Mouse (Mus musculus): ENCODE data around the gene Efcc1. TPM values are rescaled to one million over a fixed set of nuclear protein-coding genes. Genes with fewer than 3 reads are reported as not detected.

Gene Efcc1
- polyA plus RNA-seq, 1 experiment = not detected

- TF ChIP-seq POLR2A (IDR thresholded peaks at IDR 0.05; ENCODE audit: insufficient read depth, low read depth, low read length) (no peak), CTCF (IDR thresholded peaks at IDR 0.05; ENCODE audit: insufficient read depth, low read depth, low read length) (no peak)
- Histone ChIP-seq H3K4me1 (ENCODE audit: control insufficient read depth, insufficient read depth, low read length) (peaks cover 11% of the 10 kb centered on the region), H3K27ac (ENCODE audit: insufficient read depth, low read depth, low read length) (no peak overlapping the region), H3K4me3 (ENCODE audit: insufficient read depth, low read depth, low read length) (no peak overlapping the region)
- WGBS = 91% methylated on average over 7 of the region's 7 CpGs
Observed at GRCm38 (mm10) chr6:87805448-87805847, 74.8 kb downstream of the Efcc1 start.

Other genes with a start within 250 kb of the Efcc1 start
- not detected in 2 replicates for gene Arhgap25, start 197.6 kb upstream of the Efcc1 start, polyA plus RNA-seq (2012; ENCODE audit: insufficient read depth, insufficient read length, low replicate concordance, missing spikeins)
- gene Prokr1, start 140.1 kb upstream of the Efcc1 start, polyA plus RNA-seq (2012; ENCODE audit: insufficient read depth, insufficient read length, low replicate concordance, missing spikeins) = not detected in 2 replicates
- gene Aplf, start 58.7 kb upstream of the Efcc1 start, polyA plus RNA-seq (2012; ENCODE audit: insufficient read depth, insufficient read length, low replicate concordance, missing spikeins) = not detected in 2 replicates
- not detected in 2 replicates for gene Gp9, start 47.2 kb downstream of the Efcc1 start, polyA plus RNA-seq (2012; ENCODE audit: insufficient read depth, insufficient read length, low replicate concordance, missing spikeins)
- gene Rab43, start 81.3 kb downstream of the Efcc1 start, polyA plus RNA-seq (2012; ENCODE audit: insufficient read depth, insufficient read length, low replicate concordance, missing spikeins) = not detected in 2 replicates
- gene Gm45140, start 104.9 kb downstream of the Efcc1 start, polyA plus RNA-seq (2012; ENCODE audit: insufficient read depth, insufficient read length, low replicate concordance, missing spikeins) = not detected in 2 replicates
- 368 TPM in 1 of 2 replicates, not detected in the other for gene Isy1, start 107.9 kb downstream of the Efcc1 start, polyA plus RNA-seq (2012; ENCODE audit: insufficient read depth, insufficient read length, low replicate concordance, missing spikeins)
- 294 and 693 TPM in 2 replicates for gene Cnbp, start 120.2 kb downstream of the Efcc1 start, polyA plus RNA-seq (2012; ENCODE audit: insufficient read depth, insufficient read length, low replicate concordance, missing spikeins)
- gene Copg1, start 156.9 kb downstream of the Efcc1 start, polyA plus RNA-seq (2012; ENCODE audit: insufficient read depth, insufficient read length, low replicate concordance, missing spikeins) = 490 TPM in 1 of 2 replicates, not detected in the other
- not detected in 2 replicates for gene Hmces, start 183.1 kb downstream of the Efcc1 start, polyA plus RNA-seq (2012; ENCODE audit: insufficient read depth, insufficient read length, low replicate concordance, missing spikeins)